Mouse (Mus musculus) embryonic facial prominence, embryonic 13.5 days (tissue): Measurements from ENCODE around the gene Gm10134. TPM values are rescaled to one million over a fixed set of nuclear protein-coding genes. Genes with fewer than 3 reads are reported as not detected.
A peak's percentile ranks its signal among the peaks of the same experiment; 100 is the strongest.

Experiments used
- ATAC-seq: fragments of 200-750 bp; cut with Nextera tagmentation; 2 replicates; pipeline ENCODE4 v1.8.0; 2017; ENCODE audit warnings: low read depth; ENCODE audit not compliant: insufficient number of reproducible peaks, insufficient read depth, low FRiP score, low TSS enrichment
- H3K27ac ChIP-seq: fragments of 300-500 bp; sonication (generic); 2 replicates; pipeline ENCODE4 v1.5.1; 2015; ENCODE audit warnings: moderate library complexity, mild to moderate bottlenecking, inconsistent platforms
- H3K27me3 ChIP-seq: fragments of 300-500 bp; sonication (generic); 2 replicates; pipeline ENCODE4 v1.6.1; 2015; ENCODE audit warnings: mild to moderate bottlenecking, inconsistent platforms
- H3K36me3 ChIP-seq: fragments of 300-500 bp; sonication (generic); 2 replicates; pipeline ENCODE4 v1.6.1; 2015; ENCODE audit warnings: mild to moderate bottlenecking, inconsistent platforms
- H3K4me1 ChIP-seq: fragments of 300-500 bp; sonication (generic); 2 replicates; pipeline ENCODE4 v1.6.1; 2015; ENCODE audit warnings: inconsistent platforms
- H3K4me2 ChIP-seq: fragments of 300-500 bp; sonication (generic); 2 replicates; pipeline ENCODE4 v1.6.1; 2015; ENCODE audit warnings: moderate library complexity, mild to moderate bottlenecking, inconsistent platforms
- H3K4me3 ChIP-seq: fragments of 300-500 bp; sonication (generic); 2 replicates; pipeline ENCODE4 v1.5.1; 2015; ENCODE audit warnings: mild to moderate bottlenecking, inconsistent platforms
- H3K9ac ChIP-seq: fragments of 300-500 bp; sonication (generic); 2 replicates; pipeline ENCODE4 v1.6.1; 2015; ENCODE audit warnings: mild to moderate bottlenecking, inconsistent platforms
- H3K9me3 ChIP-seq: fragments of 300-500 bp; sonication (generic); 2 replicates; pipeline ENCODE4 v1.6.1; 2016; ENCODE audit warnings: inconsistent platforms
- WGBS: fragments of 180-500 bp; shearing (Covaris S2); methylation state at CpG from one replicate; pipeline ENCODE4 v1.1.7; 2015; ENCODE audit warnings: mixed read lengths; 5-methylcytosine and 5-hydroxymethylcytosine counted together
- polyA plus RNA-seq: library from polyadenylated mRNA; unstranded; fragments of >200 nt; fragmentation: Nextera tagmentation; extraction: Ambion mirVana; gene quantifications from 2 replicates; pipeline ENCODE4 v1.2.1, GENCODE M21; 2015

Gene Gm10134
- polyA plus RNA-seq, 1 experiment from 2014 or later, result not detected

GRCm38 (mm10) chr2:28543894-28544293, 38.0 kb downstream of the Gm10134 start:
- Histone ChIP-seq H3K4me2 (no peak overlapping the region), H3K36me3 (peaks cover 83% of the 10 kb centered on the region)
- 89% methylated on average over 8 of the region's 8 CpGs for WGBS

GRCm38 (mm10) chr2:28545976-28546375, 40.1 kb downstream of the Gm10134 start:
- no peaks in the 10 kb centered on the region for H3K27me3 ChIP-seq
- H3K36me3 ChIP-seq, result peaks cover 96% of the 10 kb centered on the region
- peaks cover 3% of the 10 kb centered on the region; the same call in 1 of the 2 replicates for H3K4me1 ChIP-seq
- no peak overlapping the region for H3K27ac ChIP-seq
- H3K4me3 ChIP-seq, result no peak overlapping the region
- no peaks in the 10 kb centered on the region for H3K9me3 ChIP-seq
- no peak for ATAC-seq
- no peak overlapping the region for H3K4me2 ChIP-seq
- H3K9ac ChIP-seq, result no peak overlapping the region

More at GRCm38 (mm10) chr2:28543894-28544293, 38.0 kb downstream of the Gm10134 start:
- Histone ChIP-seq H3K9ac (no peak overlapping the region), H3K27me3 (no peaks in the 10 kb centered on the region), H3K9me3 (no peaks in the 10 kb centered on the region), H3K27ac (no peak overlapping the region), H3K4me1 (peaks cover 18% of the 10 kb centered on the region), H3K4me3 (no peak overlapping the region)
- ATAC-seq, result no peak

GRCm38 (mm10) chr2:28546560-28546959, 40.7 kb downstream of the Gm10134 start:
- H3K4me2 ChIP-seq, result no peak overlapping the region
- H3K27ac ChIP-seq, result no peak overlapping the region
- no peaks in the 10 kb centered on the region for H3K9me3 ChIP-seq
- no peak overlapping the region for H3K9ac ChIP-seq
- peaks cover under 1% of the 10 kb centered on the region; the same call in 1 of the 2 replicates for H3K4me1 ChIP-seq
- H3K4me3 ChIP-seq, result no peak overlapping the region
- H3K36me3 ChIP-seq, result peaks cover 98% of the 10 kb centered on the region
- no peak for ATAC-seq
- WGBS, result 76% methylated on average over 6 of the region's 6 CpGs
- H3K27me3 ChIP-seq, result no peaks in the 10 kb centered on the region

GRCm38 (mm10) chr2:28547237-28548172, 41.6 kb downstream of the Gm10134 start:
- H3K27ac ChIP-seq, result no peak overlapping the region
- H3K4me2 ChIP-seq, result no peak overlapping the region
- 0 out of 2 replicates have a peak, but pooled peaks have one; percentile 7 for ATAC-seq
- H3K27me3 ChIP-seq, result no peaks in the 10 kb centered on the region
- H3K4me3 ChIP-seq, result no peak overlapping the region
- H3K36me3 ChIP-seq, result peaks cover 98% of the 10 kb centered on the region
- no peaks in the 10 kb centered on the region for H3K9me3 ChIP-seq
- H3K9ac ChIP-seq, result no peak overlapping the region
- 52% methylated on average over 11 of the region's 11 CpGs for WGBS
- no peaks in the 10 kb centered on the region for H3K4me1 ChIP-seq

- Histone ChIP-seq H3K4me3 (no peak overlapping the region), H3K27me3 (no peaks in the 10 kb centered on the region), H3K9me3 (no peaks in the 10 kb centered on the region), H3K4me2 (no peak overlapping the region), H3K9ac (no peak overlapping the region), H3K36me3 (peaks cover 98% of the 10 kb centered on the region), H3K27ac (no peak overlapping the region), H3K4me1 (no peaks in the 10 kb centered on the region)
- WGBS, result 89% methylated on average over 13 of the region's 13 CpGs
- no peak for ATAC-seq
Observed at GRCm38 (mm10) chr2:28549157-28549556, 43.3 kb downstream of the Gm10134 start.

GRCm38 (mm10) chr2:28552301-28552700, 46.4 kb downstream of the Gm10134 start:
- Histone ChIP-seq H3K27ac (no peak overlapping the region), H3K9me3 (no peaks in the 10 kb centered on the region), H3K36me3 (peaks cover 81% of the 10 kb centered on the region), H3K4me3 (no peak overlapping the region), H3K9ac (no peak overlapping the region), H3K4me2 (no peak overlapping the region), H3K4me1 (no peaks in the 10 kb centered on the region), H3K27me3 (no peaks in the 10 kb centered on the region)
- WGBS, result 89% methylated on average over 5 of the region's 5 CpGs
- no peak for ATAC-seq

Other genes with a start within 250 kb of the Gm10134 start
- 7.5 TPM in 2 replicates for gene Ppp1r26, start 59.3 kb upstream of the Gm10134 start, polyA plus RNA-seq
- gene 1700007K13Rik, start 39.8 kb upstream of the Gm10134 start, polyA plus RNA-seq, result 0.91 and 1.7 TPM in 2 replicates
- 57.4 and 61.5 TPM in 2 replicates for gene Mrps2, start 38.0 kb upstream of the Gm10134 start, polyA plus RNA-seq
- 0.35 and 0.58 TPM in 2 replicates for gene Gbgt1, start 9.2 kb upstream of the Gm10134 start, polyA plus RNA-seq
- gene Ralgds, start 7.0 kb downstream of the Gm10134 start, polyA plus RNA-seq, result 56.9 and 61.3 TPM in 2 replicates
- gene Cel, start 57.3 kb downstream of the Gm10134 start, polyA plus RNA-seq, result 0.17 TPM in 1 of 2 replicates, not detected in the other
- gene Gtf3c5, start 77.7 kb downstream of the Gm10134 start, polyA plus RNA-seq, result 50.4 and 51.6 TPM in 2 replicates
- 0.77 and 0.84 TPM in 2 replicates for gene Gfi1b, start 115.9 kb downstream of the Gm10134 start, polyA plus RNA-seq
- gene Tsc1, start 135.1 kb downstream of the Gm10134 start, polyA plus RNA-seq, result 23.7 and 23.9 TPM in 2 replicates
- 0.89 and 1.1 TPM in 2 replicates for gene Spaca9, start 193.6 kb downstream of the Gm10134 start, polyA plus RNA-seq
- 0.77 and 0.90 TPM in 2 replicates for gene Ak8, start 194.1 kb downstream of the Gm10134 start, polyA plus RNA-seq